Mouse (Mus musculus) spleen, adult 12 weeks (tissue): ENCODE data around the gene Ankrd13b.
"Not testable (repeated sequence)": the region's sequence is repeated elsewhere in the genome, so short reads cannot be mapped to it uniquely, and the experiment has no call there.

Source experiments
- DNase-seq: peaks from one replicate; pipeline ENCODE4 v3.0.0; 2022; ENCODE audit warnings: low spot score

The Ankrd13b gene

GRCm38 (mm10) chr11:77489591-77490235 lies at the start of gene Ankrd13b:
Ankrd13b (minus strand) TSS chr11:77489678.
- no peak for DNase-seq

DNA sequence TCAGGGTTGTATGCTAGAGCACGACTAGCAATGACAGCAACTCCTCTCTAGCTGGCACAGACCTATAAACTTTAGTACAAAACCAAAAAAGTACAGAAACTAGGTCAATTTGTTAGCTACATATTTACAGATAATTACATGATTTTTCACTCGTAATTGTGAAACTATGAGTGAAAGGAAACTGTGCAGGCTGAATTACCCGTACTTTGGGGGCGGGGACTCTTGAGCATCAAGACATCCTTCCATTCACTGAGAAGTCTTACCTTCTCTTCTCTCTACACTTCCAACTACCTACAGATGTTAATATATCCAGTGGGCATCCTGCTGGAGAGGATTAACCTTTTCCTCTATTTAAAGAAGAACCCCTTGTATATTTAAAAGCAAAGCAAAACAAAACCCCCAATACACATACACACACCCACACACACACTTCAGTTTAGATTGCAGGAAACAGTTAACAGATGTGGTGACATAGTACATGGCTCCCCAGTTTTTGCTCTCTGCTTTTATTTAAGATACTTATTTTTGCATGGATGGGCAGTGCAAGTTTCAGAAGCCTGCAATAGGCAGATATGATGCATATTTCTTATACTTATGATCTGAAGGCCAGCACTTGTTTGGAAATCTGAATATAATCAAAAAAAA lies 42.8 kb upstream of the Ankrd13b start:
- no peak for DNase-seq

GRCm38 (mm10) chr11:77530862-77531261 lies 41.4 kb upstream of the Ankrd13b start:
- DNase-seq = no peak

DNA sequence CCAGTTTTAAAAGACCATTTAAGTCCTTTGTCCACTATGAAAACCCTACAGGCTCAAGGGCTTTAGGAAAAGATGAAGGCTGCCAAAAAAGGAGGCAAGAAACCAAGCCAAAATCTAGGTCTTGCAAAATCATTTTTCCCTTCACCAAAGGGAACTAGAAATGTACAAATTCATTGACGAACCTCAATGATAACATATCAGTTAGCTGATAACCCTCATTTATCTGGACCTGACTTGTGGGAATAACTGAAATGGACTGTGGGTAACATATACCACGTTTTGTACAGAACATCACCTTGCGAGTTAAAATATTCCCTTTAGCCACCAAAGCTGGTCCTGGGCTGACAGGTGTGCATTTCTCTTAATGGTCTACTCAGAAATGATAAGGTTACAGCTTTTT lies 40.2 kb upstream of the Ankrd13b start:
- DNase-seq = no peak

- not testable (repeated sequence) for DNase-seq
These were observed 38.9 kb upstream of the Ankrd13b start for GRCm38 (mm10) chr11:77528420-77528819.

- DNase-seq = no peak
These were observed 36.5 kb upstream of the Ankrd13b start for GRCm38 (mm10) chr11:77525804-77526486.

- DNase-seq = no peak
These were observed 31.4 kb upstream of the Ankrd13b start for GRCm38 (mm10) chr11:77520601-77521529.

GRCm38 (mm10) chr11:77519043-77519442 lies 29.6 kb upstream of the Ankrd13b start, which contains the start of gene Gm10392:
Gm10392 (minus strand) TSS chr11:77519198.
- DNase-seq = no peak

GRCm38 (mm10) chr11:77518051-77518798 lies 28.7 kb upstream of the Ankrd13b start:
- no peak for DNase-seq

DNA sequence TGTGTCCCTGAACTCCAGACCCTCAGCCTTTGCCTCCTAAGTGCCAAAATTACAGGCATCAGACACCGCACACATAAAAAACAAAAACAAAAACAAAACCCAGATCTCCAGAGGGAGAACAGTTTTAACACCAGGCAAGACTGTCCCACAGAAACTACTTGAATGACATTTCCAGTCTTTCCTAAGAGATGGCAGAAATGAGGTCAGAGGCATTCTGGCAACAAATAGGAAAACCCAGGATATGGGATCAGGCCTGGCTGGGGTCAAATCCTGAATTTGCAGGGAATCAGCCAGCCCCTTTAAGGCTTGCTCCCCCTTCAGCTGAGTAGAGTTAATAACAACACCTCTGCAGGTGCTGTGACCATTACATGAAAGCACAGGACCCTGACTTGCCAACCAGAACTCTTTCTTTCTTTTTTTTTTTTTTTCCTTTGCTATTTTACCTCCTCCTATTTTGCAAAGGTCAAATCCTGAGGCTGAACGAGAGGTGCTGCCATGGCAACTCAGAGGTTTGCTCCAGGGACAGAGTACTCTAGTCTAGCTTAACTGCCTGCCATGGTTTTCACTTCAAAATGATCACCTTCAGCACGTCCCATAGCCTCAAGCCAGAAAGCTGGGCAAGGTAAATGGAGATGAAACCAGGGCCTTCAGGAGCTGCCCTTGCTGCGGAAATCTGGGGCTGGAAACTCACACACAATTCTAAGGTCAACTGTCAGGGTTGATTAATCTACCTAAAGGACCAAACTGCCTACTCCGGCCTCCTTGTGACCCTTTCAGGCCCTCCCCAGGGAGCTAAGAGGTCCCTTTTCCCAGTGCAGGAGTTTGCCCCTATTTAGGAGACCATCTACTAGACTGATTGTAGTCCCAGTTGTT lies 27.3 kb upstream of the Ankrd13b start:
- DNase-seq = no peak

DNA sequence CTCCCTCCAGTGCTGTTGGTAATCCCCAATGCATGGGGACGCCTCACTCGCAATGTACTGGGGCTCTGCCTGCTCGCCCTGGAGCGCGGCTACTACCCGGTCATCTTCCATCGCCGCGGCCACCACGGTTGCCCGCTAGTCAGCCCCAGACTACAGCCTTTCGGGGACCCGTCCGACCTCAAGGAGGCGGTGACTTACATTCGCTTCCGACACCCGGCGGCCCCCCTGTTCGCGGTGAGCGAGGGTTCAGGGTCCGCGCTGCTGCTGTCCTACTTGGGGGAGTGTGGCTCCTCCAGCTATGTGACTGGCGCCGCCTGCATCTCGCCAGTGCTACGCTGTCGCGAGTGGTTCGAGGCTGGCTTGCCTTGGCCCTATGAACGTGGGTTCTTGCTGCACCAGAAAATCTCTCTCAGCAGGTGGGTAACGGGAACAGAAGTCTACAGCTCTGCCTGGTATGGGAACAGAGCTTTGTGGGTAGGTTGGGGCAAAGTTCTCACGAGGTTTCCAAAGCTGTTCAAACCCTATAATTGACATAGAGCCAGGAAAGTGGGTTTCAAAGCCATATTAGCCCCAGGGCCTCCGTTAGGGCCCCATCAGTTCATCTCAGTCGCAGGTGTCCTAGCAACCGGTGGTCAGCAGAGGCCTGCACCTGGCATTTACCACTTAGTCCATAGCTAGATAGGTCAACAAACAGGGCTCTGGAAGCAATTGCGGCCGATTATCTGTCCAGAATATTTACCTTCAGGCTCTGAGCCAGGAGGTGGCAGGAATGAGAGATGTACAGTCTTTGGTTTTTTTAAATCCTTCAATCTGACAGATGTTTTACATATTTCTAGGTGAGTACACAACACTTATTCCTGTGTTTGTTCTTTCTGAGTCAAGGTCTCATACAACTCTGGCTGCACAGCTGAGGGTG lies 26.4 kb upstream of the Ankrd13b start, which contains the start of gene Trp53i13:
Gene Trp53i13, minus strand, starts transcription at position 344 of the 916 bp plus-strand sequence.
- no peak for DNase-seq

GRCm38 (mm10) chr11:77514832-77515636 lies 25.6 kb upstream of the Ankrd13b start, which contains the start of gene Abhd15:
Abhd15 (plus strand) TSS chr11:77515121.
- DNase-seq = peak; percentile 51

DNA sequence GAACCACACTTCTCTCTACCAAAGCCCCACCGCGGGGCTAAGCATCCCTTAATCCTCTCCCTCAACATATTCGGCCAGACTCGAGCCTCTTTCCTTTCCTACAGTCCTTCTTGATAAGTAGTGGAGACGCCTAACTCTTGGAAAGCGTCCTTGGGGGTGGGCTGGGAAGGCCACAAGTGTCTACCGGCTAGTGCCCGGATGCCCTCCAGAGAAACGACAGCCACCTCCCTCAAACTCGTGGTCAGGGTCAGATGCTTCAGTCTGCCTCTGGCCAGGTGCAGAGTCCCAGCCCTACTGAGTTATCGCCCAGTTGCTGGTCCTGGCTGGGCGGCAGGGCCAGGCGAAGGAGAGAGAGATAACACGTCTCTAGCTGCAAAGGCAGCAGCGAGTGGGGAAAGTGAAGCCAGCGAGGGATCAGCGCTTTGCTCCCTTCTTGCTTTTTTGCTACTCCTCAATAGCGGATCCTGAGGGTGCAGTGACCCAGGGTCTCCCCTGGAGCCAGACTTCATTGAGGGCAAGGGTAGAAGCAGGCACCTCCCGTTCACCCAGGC lies 24.9 kb upstream of the Ankrd13b start:
- no peak for DNase-seq

GRCm38 (mm10) chr11:77513811-77514170 lies 24.3 kb upstream of the Ankrd13b start:
- no peak for DNase-seq

DNA sequence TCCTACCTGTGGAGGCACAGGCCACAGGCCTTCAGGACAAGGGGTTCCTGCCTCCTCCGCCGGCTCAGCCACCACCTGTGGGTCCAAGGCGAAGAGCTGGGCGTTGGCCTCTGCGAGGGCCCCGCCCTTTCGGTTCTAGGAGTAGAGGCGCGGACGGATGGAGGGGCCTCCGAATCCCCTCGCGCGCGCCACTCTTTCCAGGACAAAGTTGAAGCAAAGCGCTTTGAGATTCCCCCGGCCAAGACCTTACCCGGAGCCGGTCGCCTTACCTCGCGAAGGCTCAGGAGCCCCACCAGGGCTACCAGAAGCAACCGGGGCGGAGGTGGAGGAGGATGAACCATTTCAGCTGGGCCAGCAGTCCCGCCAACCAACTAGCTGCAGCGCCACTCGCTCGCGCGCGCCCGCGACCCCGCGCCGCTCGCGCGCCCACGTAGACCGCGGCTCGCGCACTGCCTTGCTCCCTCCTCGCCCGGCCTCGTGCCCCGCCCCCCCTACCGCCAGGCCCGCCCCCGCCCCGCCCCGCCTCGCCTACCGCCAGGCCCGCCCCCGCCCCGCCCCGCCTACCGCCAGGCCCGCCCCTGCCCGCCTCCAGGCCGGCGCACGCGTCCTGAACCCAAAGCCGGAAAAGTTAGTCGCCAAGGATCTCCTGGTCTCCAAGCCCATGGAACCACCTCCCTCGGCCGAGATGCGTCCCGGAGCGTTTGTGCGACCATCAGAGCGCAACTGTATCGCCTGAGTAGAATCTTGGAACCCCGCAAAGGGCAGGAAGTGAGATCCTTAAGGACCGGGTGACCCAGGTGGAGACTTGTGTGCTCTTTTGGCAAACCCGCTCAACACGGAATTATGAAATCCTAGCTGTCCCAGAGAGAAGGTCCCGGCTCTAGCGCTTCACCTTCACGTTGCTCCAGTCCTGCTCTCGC lies 23.7 kb upstream of the Ankrd13b start:
- DNase-seq = peak; percentile 76

DNA sequence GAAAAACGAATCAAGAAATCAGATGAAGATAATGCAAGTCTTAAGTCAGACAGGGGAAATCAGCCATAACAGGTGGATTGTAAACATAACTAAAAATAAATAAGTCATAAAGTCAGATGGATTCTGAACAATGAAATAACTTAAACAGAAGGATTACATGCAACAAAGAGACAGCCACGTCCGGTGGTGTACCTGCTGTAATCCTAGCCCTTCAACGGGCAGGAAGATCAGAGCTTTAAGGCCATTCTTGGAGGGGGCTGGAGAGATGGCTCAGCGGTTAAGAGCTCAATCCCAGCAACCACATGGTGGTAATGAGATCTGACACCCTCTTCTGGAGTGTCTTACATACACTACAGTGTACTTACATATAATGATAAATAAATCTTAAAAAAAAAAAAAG lies 21.9 kb upstream of the Ankrd13b start:
- no peak for DNase-seq
